Mouse (Mus musculus): ENCODE results near the gene Isg20.

GRCm38 (mm10) chr7:78914545-78914845 lies 1.3 kb downstream of the Isg20 start:
- TF ChIP-seq GATA1 (IDR thresholded peaks at IDR 0.05; ENCODE audit: low read length) (no peak), TAL1 (IDR thresholded peaks at IDR 0.05; ENCODE audit: low read length) (no peak)
